Mouse (Mus musculus): Measurements from ENCODE around the gene Myo10.

DNA sequence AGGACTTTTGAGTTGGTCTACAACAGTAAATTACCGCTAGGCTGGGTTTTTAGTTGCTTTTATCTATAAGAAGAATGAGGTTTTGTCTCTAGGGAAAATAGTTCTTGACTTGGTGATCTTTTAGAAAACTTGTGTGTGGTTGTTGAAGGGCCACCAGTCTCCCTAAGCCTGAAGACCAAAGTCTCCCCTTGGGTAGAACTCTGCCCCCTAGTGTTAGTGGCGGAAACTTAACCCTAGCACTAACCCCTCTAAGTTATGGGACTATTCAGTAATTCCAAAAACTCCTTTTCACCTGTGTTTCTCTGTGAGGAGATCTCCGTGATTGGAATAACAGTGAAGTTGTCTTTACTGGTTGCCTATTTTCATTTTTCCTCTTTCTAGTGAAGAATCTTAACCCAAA lies 1.9 kb downstream of the Myo10 start:
- TF ChIP-seq GATA1 (IDR thresholded peaks at IDR 0.05; ENCODE audit: low read length) (no peak), TAL1 (IDR thresholded peaks at IDR 0.05; ENCODE audit: low read length) (no peak)
